Comparison of ENCODE assay signal across 13 mouse cellular contexts in genomic region chr17:62789291-62790290, GRCm38 (mm10).
DNase-seq lines count a peak whose midpoint lies in the region; ATAC-seq and TF ChIP-seq lines count a peak whose summit lies in the region.
"Had no signal": no experiment of that assay in that cellular context is flagged by ENCODE, and none has a peak within 500 bp of the region (broad histone marks: within the 10 kb centered on the region; RNA-seq: fewer than 3 reads in every experiment).

No protein-coding gene starts in this region.

- no peak for ATAC-seq in kidney, embryonic 14.5 days (ENCODE audit: low FRiP score, low TSS enrichment)
- no peak for ATAC-seq in midbrain, embryonic 11.5 days (ENCODE audit: low FRiP score)
- ATAC-seq in midbrain, embryonic 16.5 days: no peak
- no peak for ATAC-seq in megakaryocyte progenitor cell, adult 5-6 weeks (replicated peaks; ENCODE audit: poor library complexity)
- ATAC-seq in intestine, postnatal 0 days: no peak
- ATAC-seq: intestine, embryonic 15.5 days had no signal

- 53% methylated on average over 15 of the region's 15 CpGs for WGBS in kidney, embryonic 14.5 days
- WGBS in midbrain, embryonic 11.5 days: 17% methylated on average over 15 of the region's 15 CpGs
- WGBS in midbrain, embryonic 16.5 days: 16% methylated on average over 15 of the region's 15 CpGs
- 62% methylated on average over 15 of the region's 15 CpGs for WGBS in intestine, postnatal 0 days

- no peaks in the 10 kb centered on the region for H3K27me3 ChIP-seq in kidney, embryonic 14.5 days (ENCODE audit: control insufficient read depth, insufficient read depth, low read length)
- peaks cover 42% of the 10 kb centered on the region for H3K27me3 ChIP-seq in midbrain, embryonic 11.5 days (ENCODE audit: control insufficient read depth, insufficient read depth, low read length)
- no peaks in the 10 kb centered on the region for H3K27me3 ChIP-seq in midbrain, embryonic 16.5 days (ENCODE audit: control insufficient read depth, insufficient read depth, low read depth, low read length)
- no peaks in the 10 kb centered on the region for H3K27me3 ChIP-seq in intestine, postnatal 0 days (replicated peaks; ENCODE audit: control insufficient read depth, insufficient read depth, low read length)
- H3K27me3 ChIP-seq: intestine, embryonic 15.5 days; lung, embryonic 15.5 days had no signal

- peak; percentile 17 to 21 for DNase-seq in cerebellum, postnatal 10 days
- no peak for DNase-seq in cerebellum, adult 9-10 months
- peak; percentile 22 for DNase-seq in kidney, adult 9 months
- peak; percentile 91 for DNase-seq in midbrain, embryonic 11.5 days (ENCODE audit: low spot score, missing footprints)
- DNase-seq: adrenal gland, postnatal 25 days; retina, postnatal 1 day; spleen, adult 18-20 months had no signal

- no peak overlapping the region for H3K4me3 ChIP-seq in kidney, embryonic 14.5 days (ENCODE audit: low read length)
- no peak overlapping the region for H3K4me3 ChIP-seq in midbrain, embryonic 11.5 days (ENCODE audit: low read depth, low read length)
- no peak overlapping the region for H3K4me3 ChIP-seq in midbrain, embryonic 16.5 days (ENCODE audit: low read depth, low read length)
- no peak overlapping the region for H3K4me3 ChIP-seq in intestine, postnatal 0 days (ENCODE audit: low read depth, low read length)
- H3K4me3 ChIP-seq: intestine, embryonic 15.5 days; lung, embryonic 15.5 days had no signal

- H3K9ac ChIP-seq in kidney, embryonic 14.5 days (ENCODE audit: low read depth, low read length): no peak overlapping the region
- no peak overlapping the region for H3K9ac ChIP-seq in midbrain, embryonic 11.5 days (ENCODE audit: low read length)
- H3K9ac ChIP-seq in midbrain, embryonic 16.5 days (ENCODE audit: low read depth, low read length): no peak overlapping the region
- no peak overlapping the region for H3K9ac ChIP-seq in intestine, postnatal 0 days (ENCODE audit: low read depth, low read length)
- H3K9ac ChIP-seq: intestine, embryonic 15.5 days; lung, embryonic 15.5 days had no signal

- no peak overlapping the region for H3K27ac ChIP-seq in kidney, embryonic 14.5 days (ENCODE audit: low read depth, low read length)
- H3K27ac ChIP-seq in midbrain, embryonic 11.5 days (ENCODE audit: low read depth, low read length): no peak overlapping the region
- no peak overlapping the region for H3K27ac ChIP-seq in midbrain, embryonic 16.5 days (ENCODE audit: low read length)
- H3K27ac ChIP-seq in intestine, postnatal 0 days (ENCODE audit: low read depth, low read length): no peak overlapping the region
- H3K27ac ChIP-seq: intestine, embryonic 15.5 days; lung, embryonic 15.5 days had no signal

- no peak for TF ChIP-seq CTCF in intestine, postnatal 0 days (IDR thresholded peaks at IDR 0.05; ENCODE audit: low read depth)

- H3K9me3 ChIP-seq in kidney, embryonic 14.5 days (ENCODE audit: control insufficient read depth, low read length): no peaks in the 10 kb centered on the region
- no peaks in the 10 kb centered on the region for H3K9me3 ChIP-seq in midbrain, embryonic 11.5 days (ENCODE audit: control insufficient read depth, low read length)
- H3K9me3 ChIP-seq in midbrain, embryonic 16.5 days (replicated peaks; ENCODE audit: control insufficient read depth, low read length, poor library complexity, severe bottlenecking): no peaks in the 10 kb centered on the region
- H3K9me3 ChIP-seq in intestine, postnatal 0 days (ENCODE audit: control insufficient read depth): no peaks in the 10 kb centered on the region
- H3K9me3 ChIP-seq: intestine, embryonic 15.5 days; lung, embryonic 15.5 days had no signal

- H3K4me2 ChIP-seq in kidney, embryonic 14.5 days (replicated peaks; ENCODE audit: low read depth, low read length): no peak overlapping the region
- H3K4me2 ChIP-seq in midbrain, embryonic 11.5 days: peak overlapping the region; percentile 14; the same call in 1 of the 2 replicates
- no peak overlapping the region; the same call in 1 of the 2 replicates for H3K4me2 ChIP-seq in midbrain, embryonic 16.5 days (ENCODE audit: low read length)
- no peak overlapping the region for H3K4me2 ChIP-seq in intestine, postnatal 0 days (replicated peaks; ENCODE audit: low read depth)
- H3K4me2 ChIP-seq: intestine, embryonic 15.5 days; lung, embryonic 15.5 days had no signal

- peaks cover 14% of the 10 kb centered on the region; the same call in 1 of the 2 replicates for H3K4me1 ChIP-seq in kidney, embryonic 14.5 days (ENCODE audit: control insufficient read depth, insufficient read depth, low read length)
- H3K4me1 ChIP-seq in midbrain, embryonic 11.5 days (ENCODE audit: control insufficient read depth, insufficient read depth, low read length): peaks cover 57% of the 10 kb centered on the region
- H3K4me1 ChIP-seq in midbrain, embryonic 16.5 days (ENCODE audit: control insufficient read depth, insufficient read depth, low read length): peaks cover 21% of the 10 kb centered on the region
- no peaks in the 10 kb centered on the region for H3K4me1 ChIP-seq in intestine, postnatal 0 days (replicated peaks; ENCODE audit: control insufficient read depth, insufficient read depth, low read length)

- no peaks in the 10 kb centered on the region for H3K36me3 ChIP-seq in kidney, embryonic 14.5 days (ENCODE audit: control insufficient read depth, insufficient read depth, low read length)
- no peaks in the 10 kb centered on the region for H3K36me3 ChIP-seq in midbrain, embryonic 11.5 days (ENCODE audit: control insufficient read depth, insufficient read depth, low read length)
- no peaks in the 10 kb centered on the region for H3K36me3 ChIP-seq in midbrain, embryonic 16.5 days (ENCODE audit: control insufficient read depth, insufficient read depth, low read length)
- no peaks in the 10 kb centered on the region for H3K36me3 ChIP-seq in intestine, postnatal 0 days (ENCODE audit: control insufficient read depth, insufficient read depth)
- H3K36me3 ChIP-seq: intestine, embryonic 15.5 days; lung, embryonic 15.5 days had no signal
